Mouse (Mus musculus) lung, adult 2 months (tissue): Measurements from ENCODE around the gene Gnrhr.

Source experiments
- CTCF ChIP-seq: fragments of 200-500 bp; IDR thresholded peaks from 2 replicates; pipeline ENCODE4 v1.5.1; 2011; ENCODE audit warnings: mild to moderate bottlenecking, low read length, control low read depth; ENCODE audit not compliant: insufficient read depth
- POLR2A ChIP-seq: fragments of 200-500 bp; IDR thresholded peaks from 2 replicates; pipeline ENCODE4 v1.6.1; 2011; ENCODE audit warnings: low read depth, mild to moderate bottlenecking, control low read depth, low read length, borderline replicate concordance; ENCODE audit errors: extremely low read depth

- no peak for TF ChIP-seq POLR2A
- no peak for TF ChIP-seq CTCF
These were observed 47.2 kb upstream of the Gnrhr start for GRCm38 (mm10) chr5:86244880-86245279.
